Mouse (Mus musculus): ENCODE results near the gene Zfp956. TPM values are rescaled to one million over a fixed set of nuclear protein-coding genes. Genes with fewer than 3 reads are reported as not detected.

Zfp956 gene
- polyA plus RNA-seq, 1 experiment from 2014 or later, result 9.7 TPM

DNA sequence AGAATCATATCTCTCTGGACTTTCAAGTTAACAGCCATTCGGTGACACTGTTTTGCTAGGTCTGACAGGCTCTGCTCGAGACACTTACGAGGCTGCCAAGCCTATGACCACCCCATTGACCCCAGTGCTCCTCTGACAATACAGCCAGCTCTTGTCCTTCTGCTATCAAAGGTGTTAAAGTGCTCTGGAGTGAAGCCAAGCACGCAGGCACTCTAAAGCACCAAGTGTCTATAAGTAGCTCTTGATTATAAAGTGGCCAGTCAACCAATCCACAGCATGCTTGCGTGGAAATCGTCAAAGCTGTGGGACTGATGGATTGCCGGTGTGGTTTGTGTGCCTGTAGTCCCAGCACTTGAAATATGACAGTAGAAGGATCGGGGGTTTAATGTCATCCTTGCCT lies 57.5 kb downstream of the Zfp956 start:
- no peak overlapping the region for H3K4me3 ChIP-seq
- H3K4me1 ChIP-seq, result peaks cover 2% of the 10 kb centered on the region; the same call in 1 of the 2 replicates
- 74% methylated on average over 8 of the region's 8 CpGs for WGBS
- no peaks in the 10 kb centered on the region for H3K9me3 ChIP-seq (replicated peaks)
- H3K27me3 ChIP-seq (ENCODE audit: low read depth, poor library complexity, severe bottlenecking), result no peaks in the 10 kb centered on the region
- no peaks in the 10 kb centered on the region for H3K36me3 ChIP-seq
- no peak overlapping the region for H3K27ac ChIP-seq
- no peak for DNase-seq (ENCODE audit: low spot score)

Other genes with a start within 250 kb of the Zfp956 start
- 284 and 298 TPM in 2 replicates for gene Pdia4, start 140.0 kb upstream of the Zfp956 start, polyA plus RNA-seq (2016; fragmentation: Nextera tagmentation; extraction: Ambion mirVana)
- gene Zfp786, start 122.5 kb upstream of the Zfp956 start, polyA plus RNA-seq (2016; fragmentation: Nextera tagmentation; extraction: Ambion mirVana), result 5.7 and 5.8 TPM in 2 replicates
- 7.1 and 9.1 TPM in 2 replicates for gene Zfp398, start 117.7 kb upstream of the Zfp956 start, polyA plus RNA-seq (2016; fragmentation: Nextera tagmentation; extraction: Ambion mirVana)
- 16.8 and 20.9 TPM in 2 replicates for gene Zfp282, start 76.2 kb upstream of the Zfp956 start, polyA plus RNA-seq (2016; fragmentation: Nextera tagmentation; extraction: Ambion mirVana)
- 17.8 and 19.7 TPM in 2 replicates for gene Zfp212, start 32.9 kb upstream of the Zfp956 start, polyA plus RNA-seq (2016; fragmentation: Nextera tagmentation; extraction: Ambion mirVana)
- 12.0 and 13.6 TPM in 2 replicates for gene Zfp777, start 95.5 kb downstream of the Zfp956 start, polyA plus RNA-seq (2016; fragmentation: Nextera tagmentation; extraction: Ambion mirVana)
- gene Zfp746, start 133.2 kb downstream of the Zfp956 start, polyA plus RNA-seq (2016; fragmentation: Nextera tagmentation; extraction: Ambion mirVana), result 24.4 and 27.5 TPM in 2 replicates